Mouse (Mus musculus): Measurements from ENCODE around the gene Itga3. TPM values are rescaled to one million over a fixed set of nuclear protein-coding genes. Genes with fewer than 3 reads are reported as not detected.

Itga3 gene
- total and polyA plus RNA-seq, 3 experiments: 5.8 to 53.0 (median 9.0) TPM

- Histone ChIP-seq H3K4me3 (replicated peaks in 1 of 3; ENCODE audit: low read depth in 2 of 3, low read length in 2 of 3, poor library complexity in 1 of 3) (no peak overlapping the region), H3K36me3 (replicated peaks in 1 of 2; ENCODE audit: control insufficient read depth in 1 of 2, insufficient read depth in 1 of 2, low read length in 1 of 2) (peaks cover 25 to 56% of the 10 kb centered on the region in 2 experiments), H3K9me3 (replicated peaks; ENCODE audit: low read length) (no peaks in the 10 kb centered on the region), H3K4me2 (ENCODE audit: insufficient read depth, low read depth, poor library complexity, severe bottlenecking) (no peak overlapping the region), H3K9ac (ENCODE audit: insufficient read depth, low read depth) (no peak overlapping the region), H3K27me3 (replicated peaks) (peaks cover 23% of the 10 kb centered on the region), H3K79me2 (replicated peaks; ENCODE audit: control insufficient read depth, extremely low read depth, insufficient read depth, poor library complexity, severe bottlenecking) (no peaks in the 10 kb centered on the region), H3K4me1 (ENCODE audit: control insufficient read depth in 1 of 2, insufficient read depth in 2 of 2) (peaks cover 8 to 40% of the 10 kb centered on the region in 2 experiments), H3K27ac (ENCODE audit: insufficient read depth, low read depth) (no peak overlapping the region)
- in situ Hi-C loops (cut with MboI; ENCODE audit: low pct_ligation_motif_present, low pct_unique_long_range_greater_than_20kb, low sequenced_read_pairs) (no loop called here), dilution Hi-C loops (cut with MboI; ENCODE audit: extremely low pct_ligation_motif_present, extremely low pct_unique_long_range_greater_than_20kb, low sequenced_read_pairs) (no loop called here)
- TF ChIP-seq POLR2A (IDR thresholded peaks at IDR 0.05; ENCODE audit: low read depth, low read length): no peak
- TF ChIP-seq USF2 (conservative IDR thresholded peaks at IDR 0.05; ENCODE audit: low read depth, low read length): no peak
- no peak for TF ChIP-seq CTCF (conservative IDR thresholded peaks at IDR 0.05 in 1 of 2, IDR thresholded peaks at IDR 0.05 in 1 of 2; ENCODE audit: low read depth in 2 of 2, low read length in 2 of 2)
- TF ChIP-seq USF1 (IDR thresholded peaks at IDR 0.05; ENCODE audit: low read depth, low read length): no peak
- no peak for TF ChIP-seq ZKSCAN1 (IDR thresholded peaks at IDR 0.05; ENCODE audit: borderline replicate concordance, low read depth, low read length)
- TF ChIP-seq UBTF (IDR thresholded peaks at IDR 0.05; ENCODE audit: low read depth, low read length): no peak
- TF ChIP-seq HCFC1 (IDR thresholded peaks at IDR 0.05; ENCODE audit: low read depth, low read length): no peak
- TF ChIP-seq GABPA (IDR thresholded peaks at IDR 0.05; ENCODE audit: insufficient replicate concordance, low read depth, low read length): no peak
- TF ChIP-seq KAT2A (IDR thresholded peaks at IDR 0.05; ENCODE audit: insufficient replicate concordance, low read length): no peak
- TF ChIP-seq MAZ (IDR thresholded peaks at IDR 0.05; ENCODE audit: low read depth, low read length): no peak
- no peak for TF ChIP-seq MAFK (IDR thresholded peaks at IDR 0.05; ENCODE audit: insufficient replicate concordance, low read length)
- no peak for DNase-seq (ENCODE audit: extremely low read depth)
Observed at GRCm38 (mm10) chr11:95004937-95005198, 71.7 kb downstream of the Itga3 start.

DNA sequence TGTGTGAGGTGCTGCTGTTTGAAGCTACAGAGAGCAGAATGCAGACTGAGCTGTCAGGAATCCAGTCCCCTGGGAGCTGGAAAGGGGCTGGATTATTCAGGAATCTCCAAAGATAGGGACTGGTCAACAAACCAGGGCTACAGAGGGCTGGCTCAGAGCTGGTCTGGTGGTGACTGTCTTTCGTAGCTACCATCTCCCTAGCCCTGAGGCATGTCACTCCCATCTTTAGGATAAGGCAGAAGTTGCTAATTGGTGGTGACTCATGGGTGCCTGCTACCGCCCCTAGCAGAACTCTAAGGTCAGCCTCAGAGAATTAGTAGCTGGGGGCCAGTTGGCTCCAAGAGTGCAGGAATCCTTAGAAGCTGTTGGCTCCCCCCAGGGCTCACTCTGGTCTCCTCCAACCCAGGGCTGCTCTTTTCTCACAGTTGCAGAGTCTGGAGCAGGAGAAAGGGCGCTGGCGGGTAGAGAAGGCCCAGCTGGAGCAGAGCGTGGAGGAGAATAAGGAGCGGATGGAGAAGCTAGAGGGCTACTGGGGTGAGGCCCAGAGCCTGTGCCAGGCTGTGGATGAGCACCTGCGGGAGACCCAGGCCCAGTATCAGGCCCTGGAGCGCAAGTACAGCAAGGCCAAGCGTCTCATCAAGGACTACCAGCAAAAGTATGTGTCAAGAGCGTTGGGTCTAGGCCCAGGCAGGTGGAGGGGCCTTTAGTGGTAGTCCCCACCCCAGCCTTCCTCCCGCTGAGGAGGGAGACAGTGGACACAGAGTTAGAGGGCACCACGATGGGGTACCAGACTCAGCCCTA lies 72.3 kb downstream of the Itga3 start:
- in situ Hi-C loops (cut with MboI; ENCODE audit: low pct_ligation_motif_present, low pct_unique_long_range_greater_than_20kb, low sequenced_read_pairs) (no loop called here), dilution Hi-C loops (cut with MboI; ENCODE audit: extremely low pct_ligation_motif_present, extremely low pct_unique_long_range_greater_than_20kb, low sequenced_read_pairs) (no loop called here)
- no peak overlapping the region for H3K4me3 ChIP-seq (replicated peaks in 1 of 3; ENCODE audit: low read depth in 2 of 3, low read length in 2 of 3, poor library complexity in 1 of 3)
- peaks cover 8 to 36% of the 10 kb centered on the region in 2 experiments for H3K4me1 ChIP-seq (ENCODE audit: control insufficient read depth in 1 of 2, insufficient read depth in 2 of 2)
- no peak for TF ChIP-seq EP300 (IDR thresholded peaks at IDR 0.05; ENCODE audit: low read length)
- TF ChIP-seq MYC (IDR thresholded peaks at IDR 0.05; ENCODE audit: low read depth, low read length): no peak
- TF ChIP-seq GABPA (IDR thresholded peaks at IDR 0.05; ENCODE audit: insufficient replicate concordance, low read depth, low read length): no peak
- no peak for TF ChIP-seq CTCF (conservative IDR thresholded peaks at IDR 0.05 in 1 of 2, IDR thresholded peaks at IDR 0.05 in 1 of 2; ENCODE audit: low read depth in 2 of 2, low read length in 2 of 2)
- H3K9me3 ChIP-seq (replicated peaks; ENCODE audit: low read length): no peaks in the 10 kb centered on the region
- H3K9ac ChIP-seq (ENCODE audit: insufficient read depth, low read depth): no peak overlapping the region
- H3K36me3 ChIP-seq (replicated peaks in 1 of 2; ENCODE audit: control insufficient read depth in 1 of 2, insufficient read depth in 1 of 2, low read length in 1 of 2): peaks cover 28 to 62% of the 10 kb centered on the region in 2 experiments
- no peaks in the 10 kb centered on the region for H3K79me2 ChIP-seq (replicated peaks; ENCODE audit: control insufficient read depth, extremely low read depth, insufficient read depth, poor library complexity, severe bottlenecking)
- no peak for DNase-seq (ENCODE audit: extremely low read depth)
- no peak overlapping the region for H3K4me2 ChIP-seq (ENCODE audit: insufficient read depth, low read depth, poor library complexity, severe bottlenecking)
- H3K27ac ChIP-seq (ENCODE audit: insufficient read depth, low read depth): no peak overlapping the region
- peaks cover 18% of the 10 kb centered on the region for H3K27me3 ChIP-seq (replicated peaks)

Measured in CH12.LX (cell line).